Mouse (Mus musculus) megakaryocyte, embryonic 14.5 days (primary cell): ENCODE measurements around the gene Zfp692.

Source experiments
- FLI1 ChIP-seq: IDR thresholded peaks from 2 replicates; pipeline ENCODE4 v1.6.1; 2012; ENCODE audit warnings: low read length, inconsistent platforms, mixed read lengths
- GATA1 ChIP-seq: IDR thresholded peaks from 3 replicates; pipeline ENCODE4 v1.6.1; 2012; ENCODE audit warnings: mixed read lengths, low read length, inconsistent platforms, borderline replicate concordance

- TF ChIP-seq GATA1 = no peak
- TF ChIP-seq FLI1 = no peak
Measured at GRCm38 (mm10) chr11:58301057-58301456, 5.8 kb upstream of the Zfp692 start.
